Mouse (Mus musculus): ENCODE data around the gene Phc3. TPM values are rescaled to one million over a fixed set of nuclear protein-coding genes. Genes with fewer than 3 reads are reported as not detected.
"Not testable (repeated sequence)": the region's sequence is repeated elsewhere in the genome, so short reads cannot be mapped to it uniquely, and the experiment has no call there.

Gene Phc3
- polyA plus RNA-seq, 1 experiment from 2014 or later, result 7.8 TPM

GRCm38 (mm10) chr3:30864640-30865039 is 104.6 kb downstream of the Phc3 start:
- H3K9me3 ChIP-seq (replicated peaks; ENCODE audit: control insufficient read depth, low read length, poor library complexity, severe bottlenecking), result no peaks in the 10 kb centered on the region
- no peaks in the 10 kb centered on the region for H3K36me3 ChIP-seq (ENCODE audit: control insufficient read depth, insufficient read depth, low read length)
- H3K4me2 ChIP-seq (ENCODE audit: low read length), result no peak overlapping the region
- H3K27me3 ChIP-seq (ENCODE audit: control insufficient read depth, insufficient read depth, low read depth, low read length), result no peaks in the 10 kb centered on the region
- 94% methylated on average over 1 of the region's 1 CpGs for WGBS
- H3K9ac ChIP-seq (ENCODE audit: low read depth, low read length), result no peak overlapping the region
- no peak for ATAC-seq
- H3K4me1 ChIP-seq (ENCODE audit: control insufficient read depth, insufficient read depth, low read length), result no peaks in the 10 kb centered on the region
- no peak overlapping the region for H3K27ac ChIP-seq (ENCODE audit: low read length)
- H3K4me3 ChIP-seq (ENCODE audit: low read depth, low read length), result no peak overlapping the region

GRCm38 (mm10) chr3:30863712-30864435 is 105.3 kb downstream of the Phc3 start:
- Histone ChIP-seq H3K4me1 (ENCODE audit: control insufficient read depth, insufficient read depth, low read length) (no peaks in the 10 kb centered on the region), H3K27ac (ENCODE audit: low read length) (no peak overlapping the region), H3K4me2 (ENCODE audit: low read length) (no peak overlapping the region), H3K36me3 (ENCODE audit: control insufficient read depth, insufficient read depth, low read length) (no peaks in the 10 kb centered on the region), H3K9me3 (replicated peaks; ENCODE audit: control insufficient read depth, low read length, poor library complexity, severe bottlenecking) (no peaks in the 10 kb centered on the region), H3K9ac (ENCODE audit: low read depth, low read length) (no peak overlapping the region), H3K27me3 (ENCODE audit: control insufficient read depth, insufficient read depth, low read depth, low read length) (no peaks in the 10 kb centered on the region), H3K4me3 (ENCODE audit: low read depth, low read length) (no peak overlapping the region)
- WGBS, result 79% methylated on average over 5 of the region's 5 CpGs
- no peak for ATAC-seq

DNA sequence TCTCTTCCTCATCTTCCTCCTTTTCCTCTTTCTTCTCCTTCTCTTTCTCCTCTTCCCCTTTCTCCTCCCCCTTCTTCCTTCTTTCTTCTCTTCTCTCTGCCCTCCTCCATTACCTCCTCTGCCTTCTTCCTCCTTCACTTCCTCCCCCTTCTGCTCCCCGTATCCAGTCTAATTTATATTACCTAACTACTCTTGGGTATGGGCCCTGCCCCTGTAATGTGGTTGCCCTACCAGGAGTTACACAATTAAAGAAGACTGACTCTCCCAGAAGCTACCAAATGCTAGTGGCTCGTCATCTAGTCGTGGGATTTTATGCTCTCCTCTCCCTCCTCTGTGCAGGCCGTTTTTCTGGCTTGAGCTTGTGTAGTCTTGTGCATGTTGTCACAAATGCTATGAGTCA is 108.5 kb downstream of the Phc3 start:
- WGBS, result 85% methylated on average over 4 of the region's 4 CpGs
- Histone ChIP-seq H3K9me3 (replicated peaks; ENCODE audit: control insufficient read depth, low read length, poor library complexity, severe bottlenecking) (no peaks in the 10 kb centered on the region), H3K9ac (ENCODE audit: low read depth, low read length) (no peak overlapping the region), H3K27ac (ENCODE audit: low read length) (no peak overlapping the region), H3K4me2 (ENCODE audit: low read length) (no peak overlapping the region), H3K36me3 (ENCODE audit: control insufficient read depth, insufficient read depth, low read length) (no peaks in the 10 kb centered on the region), H3K27me3 (ENCODE audit: control insufficient read depth, insufficient read depth, low read depth, low read length) (peaks cover 7% of the 10 kb centered on the region), H3K4me1 (ENCODE audit: control insufficient read depth, insufficient read depth, low read length) (0 out of 2 replicates have a peak, but pooled peaks cover 2% of the 10 kb centered on the region), H3K4me3 (ENCODE audit: low read depth, low read length) (no peak overlapping the region)
- no peak for ATAC-seq

DNA sequence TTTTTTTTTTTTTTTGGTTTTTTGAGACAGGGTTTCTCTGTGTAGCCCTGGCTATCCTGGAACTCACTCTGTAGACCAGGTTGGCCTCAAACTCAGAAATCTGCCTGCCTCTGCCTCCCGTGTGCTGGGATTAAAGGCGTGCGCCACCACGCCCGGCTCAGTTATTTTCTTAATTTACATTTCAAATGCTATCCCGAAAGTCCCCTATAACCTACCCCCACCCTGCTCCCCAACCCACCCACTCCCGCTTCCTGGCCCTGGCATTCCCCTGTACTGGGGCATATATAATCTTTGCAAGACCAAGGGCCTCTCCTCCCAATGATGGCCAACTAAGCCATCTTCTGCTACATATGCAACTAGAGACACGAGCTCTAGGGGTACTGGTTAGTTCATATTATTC is 109.6 kb downstream of the Phc3 start:
- H3K4me3 ChIP-seq (ENCODE audit: low read depth, low read length); H3K36me3 ChIP-seq (ENCODE audit: control insufficient read depth, insufficient read depth, low read length); H3K4me2 ChIP-seq (ENCODE audit: low read length); H3K27ac ChIP-seq (ENCODE audit: low read length); ATAC-seq; H3K4me1 ChIP-seq (ENCODE audit: control insufficient read depth, insufficient read depth, low read length); H3K9me3 ChIP-seq (replicated peaks; ENCODE audit: control insufficient read depth, low read length, poor library complexity, severe bottlenecking); H3K9ac ChIP-seq (ENCODE audit: low read depth, low read length): not testable (repeated sequence)
- WGBS, result 93% methylated on average over 8 of the region's 8 CpGs
- peaks cover 12% of the 10 kb centered on the region for H3K27me3 ChIP-seq (ENCODE audit: control insufficient read depth, insufficient read depth, low read depth, low read length)

DNA sequence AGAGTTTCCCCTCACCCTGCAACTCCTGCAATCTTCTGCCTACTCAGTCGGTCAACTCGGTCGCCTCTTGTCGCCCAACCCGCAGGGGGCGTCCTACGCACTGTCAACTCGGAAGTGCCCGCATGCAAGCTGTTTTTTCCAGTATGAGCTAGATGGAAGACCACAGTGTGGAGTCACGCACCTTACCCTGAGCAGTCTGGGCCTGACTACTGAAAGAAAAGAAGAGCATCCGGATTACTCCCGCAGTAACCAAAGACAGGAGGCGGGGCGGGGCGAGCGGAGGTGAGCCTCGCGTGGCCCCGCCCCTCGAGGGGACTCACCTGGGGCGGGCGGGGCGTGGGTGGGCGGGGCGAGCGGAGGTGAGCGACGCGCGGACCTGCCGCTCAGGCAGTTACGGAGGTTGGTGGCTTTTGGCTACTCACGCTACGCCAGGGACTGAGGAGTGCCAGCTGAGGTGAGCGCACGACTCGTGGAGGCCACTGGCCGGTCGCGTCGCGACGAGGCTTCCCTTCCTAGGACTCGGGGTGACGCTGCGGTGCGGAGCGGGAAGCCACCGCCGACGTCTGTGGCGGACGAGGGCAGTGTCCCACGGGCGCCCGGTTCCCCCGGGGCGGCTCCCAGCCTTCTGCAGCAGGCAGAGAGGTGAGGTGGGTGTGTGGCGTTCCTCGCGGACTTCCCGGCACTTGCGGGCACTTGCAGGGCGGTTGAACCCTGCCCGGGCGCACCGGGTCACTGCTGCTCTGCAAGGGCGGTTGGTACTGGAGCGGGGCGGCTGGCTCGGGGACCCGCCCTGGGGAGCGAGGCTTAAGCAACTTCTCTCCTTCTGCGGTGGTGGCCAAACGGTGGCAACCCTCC is 113.4 kb downstream of the Phc3 start, which contains the start of gene Gpr160:
Gene Gpr160, plus strand, starts transcription at position 347 of the 855 bp plus-strand sequence.
- WGBS, result under 1% methylated on average over 72 of the region's 75 CpGs
- Histone ChIP-seq H3K36me3 (ENCODE audit: control insufficient read depth, insufficient read depth, low read length) (no peaks in the 10 kb centered on the region), H3K27me3 (ENCODE audit: control insufficient read depth, insufficient read depth, low read depth, low read length) (peaks cover 12% of the 10 kb centered on the region), H3K4me3 (ENCODE audit: low read depth, low read length) (peak within 1 kb of the TSS; percentile 66), H3K9ac (ENCODE audit: low read depth, low read length) (peak within 1 kb of the TSS; percentile 66), H3K27ac (ENCODE audit: low read length) (no peak within 1 kb of the TSS), H3K4me2 (ENCODE audit: low read length) (peak within 1 kb of the TSS; percentile 99), H3K4me1 (ENCODE audit: control insufficient read depth, insufficient read depth, low read length) (0 out of 2 replicates have a peak, but pooled peaks cover 2% of the 10 kb centered on the region), H3K9me3 (replicated peaks; ENCODE audit: control insufficient read depth, low read length, poor library complexity, severe bottlenecking) (no peaks in the 10 kb centered on the region)
- ATAC-seq, result peak; percentile 91

GRCm38 (mm10) chr3:30853596-30853995 is 115.6 kb downstream of the Phc3 start:
- Histone ChIP-seq H3K36me3 (ENCODE audit: control insufficient read depth, insufficient read depth, low read length) (no peaks in the 10 kb centered on the region), H3K27me3 (ENCODE audit: control insufficient read depth, insufficient read depth, low read depth, low read length) (peaks cover 12% of the 10 kb centered on the region), H3K9me3 (replicated peaks; ENCODE audit: control insufficient read depth, low read length, poor library complexity, severe bottlenecking) (no peaks in the 10 kb centered on the region), H3K4me1 (ENCODE audit: control insufficient read depth, insufficient read depth, low read length) (0 out of 2 replicates have a peak, but pooled peaks cover 2% of the 10 kb centered on the region), H3K27ac (ENCODE audit: low read length) (no peak overlapping the region), H3K4me3 (ENCODE audit: low read depth, low read length) (no peak overlapping the region), H3K4me2 (ENCODE audit: low read length) (no peak overlapping the region), H3K9ac (ENCODE audit: low read depth, low read length) (no peak overlapping the region)
- ATAC-seq, result no peak
- 94% methylated on average over 5 of the region's 5 CpGs for WGBS

DNA sequence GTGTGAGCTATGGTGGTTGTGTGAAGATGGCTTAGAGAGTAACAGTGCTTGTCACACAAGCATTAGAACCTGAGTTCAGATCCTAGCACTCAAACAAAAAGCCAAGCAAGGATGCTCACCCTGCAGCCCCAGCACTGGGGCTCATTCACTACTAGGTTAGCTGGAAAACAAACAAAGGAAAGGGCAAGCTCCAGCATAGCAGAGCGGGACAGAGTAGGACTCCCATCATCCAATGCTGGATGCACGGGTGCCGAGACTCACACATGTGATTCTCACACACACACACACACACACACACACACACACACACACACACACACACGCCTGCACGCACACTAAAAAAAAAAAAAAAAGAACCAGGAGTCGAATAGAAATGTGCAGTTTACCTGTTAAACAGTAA is 117.8 kb downstream of the Phc3 start:
- 83% methylated on average over 6 of the region's 6 CpGs for WGBS

More for the DNA sequence above, 117.8 kb downstream of the Phc3 start:
- H3K4me2 ChIP-seq (ENCODE audit: low read length), result no peak overlapping the region
- H3K27ac ChIP-seq (ENCODE audit: low read length), result no peak overlapping the region
- H3K9me3 ChIP-seq (replicated peaks; ENCODE audit: control insufficient read depth, low read length, poor library complexity, severe bottlenecking), result no peaks in the 10 kb centered on the region
- no peak overlapping the region for H3K4me3 ChIP-seq (ENCODE audit: low read depth, low read length)
- H3K9ac ChIP-seq (ENCODE audit: low read depth, low read length), result no peak overlapping the region
- 0 out of 2 replicates have a peak, but pooled peaks cover 2% of the 10 kb centered on the region for H3K4me1 ChIP-seq (ENCODE audit: control insufficient read depth, insufficient read depth, low read length)
- ATAC-seq, result no peak
- peaks cover 12% of the 10 kb centered on the region for H3K27me3 ChIP-seq (ENCODE audit: control insufficient read depth, insufficient read depth, low read depth, low read length)
- H3K36me3 ChIP-seq (ENCODE audit: control insufficient read depth, insufficient read depth, low read length), result no peaks in the 10 kb centered on the region

Measured in midbrain, embryonic 16.5 days (tissue).